In the genomic region with DNA sequence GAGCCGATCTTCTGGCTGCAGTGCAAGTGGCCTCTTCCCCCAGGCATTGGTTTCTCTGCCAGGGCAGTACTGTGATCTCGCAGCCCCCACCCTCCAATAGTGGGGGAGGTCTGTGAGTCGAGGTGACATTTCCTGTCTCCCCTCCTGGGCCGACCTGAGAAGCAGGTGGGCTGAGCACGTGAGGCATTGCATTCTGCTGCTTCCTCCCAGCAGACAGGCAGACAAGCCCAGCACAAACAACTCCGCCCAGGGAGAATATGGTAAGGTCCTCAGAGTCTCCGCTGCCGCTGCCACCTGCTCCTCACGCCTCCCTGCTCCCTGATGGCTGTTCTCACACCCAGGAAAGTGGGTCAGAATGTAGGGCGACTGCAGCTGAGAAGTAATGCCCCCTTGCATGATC, we compare ENCODE assay signal across 10 mouse cellular contexts. TPM values are rescaled to one million over a fixed set of nuclear protein-coding genes. Genes with fewer than 3 reads are reported as not detected.
DNase-seq lines count a peak whose midpoint lies in the region; ATAC-seq and TF ChIP-seq lines count a peak whose summit lies in the region.
"Had no signal": no experiment of that assay in that cellular context is flagged by ENCODE, and none has a peak within 500 bp of the region (broad histone marks: within the 10 kb centered on the region; RNA-seq: fewer than 3 reads in every experiment).

No protein-coding gene starts in this region.

- H3K9ac ChIP-seq in liver, embryonic 12.5 days: no peak overlapping the region
- H3K9ac ChIP-seq in heart, embryonic 12.5 days: no peak overlapping the region
- H3K9ac ChIP-seq: midbrain, embryonic 12.5 days had no signal

- TF ChIP-seq CTCF in left cerebral cortex, adult 2 months (IDR thresholded peaks at IDR 0.05): no peak
- no peak for TF ChIP-seq CTCF in small intestine, adult 2 months (IDR thresholded peaks at IDR 0.05; ENCODE audit: extremely low read depth, insufficient read length, insufficient replicate concordance, low read depth, low read length)

- peak overlapping the region; percentile 75 for H3K27ac ChIP-seq in left cerebral cortex, adult 2 months
- H3K27ac ChIP-seq in small intestine, adult 2 months (ENCODE audit: insufficient read depth, low read depth, low read length): no peak overlapping the region
- no peak overlapping the region for H3K27ac ChIP-seq in liver, embryonic 12.5 days
- no peak overlapping the region for H3K27ac ChIP-seq in heart, embryonic 12.5 days (ENCODE audit: poor library complexity, severe bottlenecking)
- H3K27ac ChIP-seq: midbrain, embryonic 12.5 days had no signal

- H3K9me3 ChIP-seq in liver, embryonic 12.5 days (replicated peaks): no peaks in the 10 kb centered on the region
- no peaks in the 10 kb centered on the region for H3K9me3 ChIP-seq in heart, embryonic 12.5 days (replicated peaks)
- H3K9me3 ChIP-seq: midbrain, embryonic 12.5 days had no signal

- no peak for TF ChIP-seq POLR2A in small intestine, adult 2 months (IDR thresholded peaks at IDR 0.05; ENCODE audit: low read depth, low read length)

- peaks cover 9% of the 10 kb centered on the region for H3K36me3 ChIP-seq in small intestine, adult 2 months (ENCODE audit: control insufficient read depth, insufficient read depth, low read length)
- H3K36me3 ChIP-seq in liver, embryonic 12.5 days: peaks cover 16% of the 10 kb centered on the region
- no peaks in the 10 kb centered on the region for H3K36me3 ChIP-seq in heart, embryonic 12.5 days
- H3K36me3 ChIP-seq: midbrain, embryonic 12.5 days had no signal

- peak; percentile 44 for DNase-seq in cerebellum, adult 11 months
- DNase-seq in cerebellum, postnatal 4 days (ENCODE audit: low spot score in 2 of 2): no peak
- peak in 1 of 2 experiments; percentile 38 for DNase-seq in left cerebral cortex, adult 2 months (ENCODE audit: extremely low spot score in 1 of 2, low spot score in 2 of 2)
- no peak for DNase-seq in left cerebral cortex, adult 11 months (ENCODE audit: low spot score)
- peak; percentile 77 to 79 for DNase-seq in cerebellum, postnatal 14 days
- DNase-seq: heart, adult 18-20 months had no signal

- no peak for ATAC-seq in liver, embryonic 12.5 days
- no peak for ATAC-seq in heart, embryonic 12.5 days (ENCODE audit: insufficient number of reproducible peaks, low FRiP score)

- intact Hi-C loops in left cerebral cortex, adult 2 months (cut with DNase I): no loop called here

- no peak overlapping the region for H3K4me3 ChIP-seq in left cerebral cortex, adult 2 months
- H3K4me3 ChIP-seq in small intestine, adult 2 months (ENCODE audit: low read depth, low read length): 0 out of 2 replicates have a peak overlapping the region, but pooled peaks have one; percentile 14
- H3K4me3 ChIP-seq in liver, embryonic 12.5 days: no peak overlapping the region
- no peak overlapping the region for H3K4me3 ChIP-seq in heart, embryonic 12.5 days
- H3K4me3 ChIP-seq: midbrain, embryonic 12.5 days had no signal

- no peaks in the 10 kb centered on the region for H3K4me1 ChIP-seq in small intestine, adult 2 months (ENCODE audit: control insufficient read depth, insufficient read depth, insufficient read length, low read length)
- peaks cover 17% of the 10 kb centered on the region; the same call in 1 of the 2 replicates for H3K4me1 ChIP-seq in liver, embryonic 12.5 days
- peaks cover 27% of the 10 kb centered on the region for H3K4me1 ChIP-seq in heart, embryonic 12.5 days (replicated peaks)

- H3K27me3 ChIP-seq in small intestine, adult 2 months (ENCODE audit: control insufficient read depth, insufficient read depth, low read length): no peaks in the 10 kb centered on the region
- no peaks in the 10 kb centered on the region for H3K27me3 ChIP-seq in liver, embryonic 12.5 days (replicated peaks)
- no peaks in the 10 kb centered on the region for H3K27me3 ChIP-seq in heart, embryonic 12.5 days (replicated peaks)
- H3K27me3 ChIP-seq: midbrain, embryonic 12.5 days had no signal

- 46% methylated on average over 10 of the region's 10 CpGs for whole genome bisulfite sequencing in small intestine, adult 2 months
- 70% methylated on average over 10 of the region's 10 CpGs for WGBS in liver, embryonic 12.5 days (ENCODE audit: insufficient replicate concordance)
- WGBS in heart, embryonic 12.5 days: 43% methylated on average over 10 of the region's 10 CpGs

- H3K4me2 ChIP-seq in liver, embryonic 12.5 days: no peak overlapping the region
- no peak overlapping the region for H3K4me2 ChIP-seq in heart, embryonic 12.5 days
- H3K4me2 ChIP-seq: midbrain, embryonic 12.5 days had no signal

RNA-seq across cellular contexts. Expression of gene Arrb1, which starts 37.7 kb away (rescaled TPM):
- total RNA-seq in left cerebral cortex, adult 2 months (2021): 100 to 1,000 TPM; 193 to 197 TPM
- 34.3 and 66.7 TPM in 2 replicates for polyA plus RNA-seq in small intestine, adult 2 months (2012; rRNA removed)
- polyA plus RNA-seq in liver, embryonic 12.5 days (2016; fragmentation: Nextera tagmentation; extraction: Ambion mirVana): 134 and 136 TPM in 2 replicates
- polyA plus RNA-seq in heart, embryonic 12.5 days (2016; fragmentation: Nextera tagmentation; extraction: Ambion mirVana): 13.4 and 14.5 TPM in 2 replicates

RNA-seq across cellular contexts. Expression of gene Tpbgl, which starts 54.0 kb away (rescaled TPM):
- total RNA-seq in left cerebral cortex, adult 2 months (2021): 1 to 10 TPM; 3.4 to 4.5 TPM
- 2.7 and 2.8 TPM in 2 replicates for polyA plus RNA-seq in small intestine, adult 2 months (2012; rRNA removed)
- polyA plus RNA-seq in liver, embryonic 12.5 days (2016; fragmentation: Nextera tagmentation; extraction: Ambion mirVana): 0.31 and 0.42 TPM in 2 replicates
- polyA plus RNA-seq in heart, embryonic 12.5 days (2016; fragmentation: Nextera tagmentation; extraction: Ambion mirVana): 1.3 and 1.5 TPM in 2 replicates

Comparison
In these comparisons a context has a peak if more than half of its experiments do, and no peak if none do; other contexts are left out.
1. DNase-seq: peak in cerebellum, adult 11 months (single experiment) and cerebellum, postnatal 14 days (2 of 2); none in cerebellum, postnatal 4 days (0 of 2) and left cerebral cortex, adult 11 months (single experiment).